Mouse (Mus musculus) hindbrain, embryonic 11.5 days (tissue): ENCODE measurements around the gene Tubb2a. TPM values are rescaled to one million over a fixed set of nuclear protein-coding genes. Genes with fewer than 3 reads are reported as not detected.
"Not testable (repeated sequence)": the region's sequence is repeated elsewhere in the genome, so short reads cannot be mapped to it uniquely, and the experiment has no call there.

Experiments
- ATAC-seq: fragments of 200-750 bp; cut with Nextera tagmentation; 2 replicates; pipeline ENCODE4 v1.8.0; 2017; ENCODE audit warnings: mild to moderate bottlenecking, moderate TSS enrichment, moderate library complexity; ENCODE audit not compliant: low FRiP score
- DNase-seq: peaks from one replicate; pipeline ENCODE4 v3.0.0-alpha.2; 2015; ENCODE audit warnings: low spot score
- H3K27ac ChIP-seq: fragments of 300-500 bp; sonication (generic); 2 replicates; pipeline ENCODE4 v1.5.1; 2014; ENCODE audit warnings: mild to moderate bottlenecking, low read depth, low read length
- H3K27me3 ChIP-seq: fragments of 300-500 bp; sonication (generic); 2 replicates; pipeline ENCODE4 v1.6.1; 2014; ENCODE audit warnings: mild to moderate bottlenecking, low read length, moderate library complexity, mixed read lengths; ENCODE audit not compliant: control insufficient read depth, insufficient read depth
- H3K36me3 ChIP-seq: fragments of 300-500 bp; sonication (generic); 2 replicates; pipeline ENCODE4 v1.6.1; 2014; ENCODE audit warnings: mild to moderate bottlenecking, low read length, moderate library complexity, mixed read lengths; ENCODE audit not compliant: control insufficient read depth, insufficient read depth
- H3K4me1 ChIP-seq: fragments of 300-500 bp; sonication (generic); replicated peaks from 2 replicates; pipeline ENCODE4 v1.6.1; 2014; ENCODE audit warnings: low read length, mixed read lengths; ENCODE audit not compliant: control insufficient read depth, insufficient read depth
- H3K4me2 ChIP-seq: fragments of 300-500 bp; sonication (generic); replicated peaks from 2 replicates; pipeline ENCODE4 v1.6.1; 2014; ENCODE audit warnings: mild to moderate bottlenecking, low read depth, low read length
- H3K4me3 ChIP-seq: fragments of 300-500 bp; sonication (generic); 2 replicates; pipeline ENCODE4 v1.5.1; 2014; ENCODE audit warnings: low read depth, low read length
- H3K9ac ChIP-seq: fragments of 300-500 bp; sonication (generic); 2 replicates; pipeline ENCODE4 v1.6.1; 2014; ENCODE audit warnings: low read depth, low read length
- H3K9me3 ChIP-seq: fragments of 300-500 bp; sonication (generic); 2 replicates; pipeline ENCODE4 v1.6.1; 2016; ENCODE audit warnings: low read length; ENCODE audit not compliant: control insufficient read depth
- WGBS: fragments of 180-500 bp; shearing (Covaris S2); extraction: QIAGEN DNeasy Blood & Tissue Kit; methylation state at CpG from one replicate; pipeline ENCODE4 v1.1.7; 2014; 5-methylcytosine and 5-hydroxymethylcytosine counted together
- polyA plus RNA-seq: library from polyadenylated mRNA; unstranded; fragments of >200 nt; fragmentation: Nextera tagmentation; extraction: Ambion mirVana; gene quantifications from 2 replicates; pipeline ENCODE4 v1.2.1, GENCODE M21; 2014

Tubb2a gene
- polyA plus RNA-seq, 1 experiment from 2014 or later = 422 TPM

DNA sequence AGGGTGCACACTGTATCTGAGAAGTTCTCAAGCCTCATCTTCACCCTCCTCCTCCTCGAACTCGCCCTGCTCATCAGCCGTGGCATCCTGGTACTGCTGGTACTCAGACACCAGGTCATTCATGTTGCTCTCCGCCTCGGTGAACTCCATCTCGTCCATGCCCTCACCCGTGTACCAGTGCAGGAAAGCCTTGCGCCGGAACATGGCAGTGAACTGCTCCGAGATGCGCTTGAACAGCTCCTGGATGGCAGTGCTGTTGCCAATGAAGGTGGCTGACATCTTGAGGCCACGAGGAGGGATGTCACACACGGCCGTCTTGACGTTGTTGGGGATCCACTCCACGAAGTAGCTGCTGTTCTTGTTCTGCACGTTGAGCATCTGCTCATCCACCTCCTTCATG is 3.4 kb downstream of the Tubb2a start:
- H3K4me3 ChIP-seq, H3K4me1 ChIP-seq, H3K27ac ChIP-seq, H3K9me3 ChIP-seq, ATAC-seq, H3K9ac ChIP-seq, DNase-seq, H3K4me2 ChIP-seq, H3K27me3 ChIP-seq, H3K36me3 ChIP-seq: not testable (repeated sequence)
- WGBS = 93% methylated on average over 9 of the region's 17 CpGs

DNA sequence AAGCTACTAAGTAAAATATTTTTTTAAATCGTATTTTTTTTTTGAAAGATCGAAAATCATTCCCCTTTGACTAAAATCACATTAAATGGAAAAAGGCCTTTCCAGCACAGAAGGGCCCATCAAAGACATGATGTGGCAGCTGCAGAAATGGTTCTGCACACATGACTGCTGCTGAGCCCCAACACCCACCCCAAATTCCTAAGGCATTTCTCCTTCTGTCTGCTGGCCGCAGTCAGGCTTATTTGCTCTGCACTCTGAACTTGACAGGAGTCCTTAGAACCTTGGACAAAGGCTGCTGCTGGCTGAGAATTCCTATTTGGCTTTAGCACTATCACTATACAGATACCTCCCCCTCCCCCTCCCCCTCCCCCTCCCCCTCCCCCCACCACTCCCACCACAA is 5.0 kb downstream of the Tubb2a start:
- Histone ChIP-seq H3K9me3 (no peaks in the 10 kb centered on the region), H3K9ac (no peak overlapping the region), H3K4me1 (no peaks in the 10 kb centered on the region), H3K27me3 (no peaks in the 10 kb centered on the region), H3K4me3 (no peak overlapping the region), H3K27ac (no peak overlapping the region), H3K36me3 (no peaks in the 10 kb centered on the region), H3K4me2 (no peak overlapping the region)
- no peak for ATAC-seq
- 64% methylated on average over 3 of the region's 3 CpGs for WGBS
- no peak for DNase-seq

DNA sequence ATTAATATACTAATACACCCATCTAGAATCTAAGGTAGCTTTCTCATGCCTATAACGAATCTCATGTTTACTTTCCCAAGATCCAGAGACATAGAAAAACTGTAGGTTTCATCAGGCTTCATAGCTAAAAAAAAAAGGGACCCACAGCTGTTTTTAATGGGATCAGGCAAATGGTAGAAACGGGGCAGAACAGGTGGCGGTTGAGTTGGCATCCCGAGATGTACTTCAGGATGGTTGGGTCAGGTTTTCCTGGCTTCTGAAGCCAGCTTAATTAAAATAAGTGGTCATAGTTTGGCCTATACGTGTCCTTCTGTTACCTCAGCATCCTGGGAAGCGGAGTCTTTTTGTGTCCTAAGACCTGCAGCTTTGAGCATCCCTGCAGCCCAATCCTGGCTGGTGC is 6.0 kb downstream of the Tubb2a start:
- WGBS = 91% methylated on average over 6 of the region's 6 CpGs
- H3K36me3 ChIP-seq = no peaks in the 10 kb centered on the region
- DNase-seq = no peak
- H3K4me2 ChIP-seq = no peak overlapping the region
- no peak overlapping the region for H3K27ac ChIP-seq
- H3K9ac ChIP-seq = no peak overlapping the region
- H3K4me3 ChIP-seq = no peak overlapping the region
- H3K4me1 ChIP-seq = no peaks in the 10 kb centered on the region
- no peaks in the 10 kb centered on the region for H3K27me3 ChIP-seq
- no peak for ATAC-seq
- H3K9me3 ChIP-seq = no peaks in the 10 kb centered on the region

DNA sequence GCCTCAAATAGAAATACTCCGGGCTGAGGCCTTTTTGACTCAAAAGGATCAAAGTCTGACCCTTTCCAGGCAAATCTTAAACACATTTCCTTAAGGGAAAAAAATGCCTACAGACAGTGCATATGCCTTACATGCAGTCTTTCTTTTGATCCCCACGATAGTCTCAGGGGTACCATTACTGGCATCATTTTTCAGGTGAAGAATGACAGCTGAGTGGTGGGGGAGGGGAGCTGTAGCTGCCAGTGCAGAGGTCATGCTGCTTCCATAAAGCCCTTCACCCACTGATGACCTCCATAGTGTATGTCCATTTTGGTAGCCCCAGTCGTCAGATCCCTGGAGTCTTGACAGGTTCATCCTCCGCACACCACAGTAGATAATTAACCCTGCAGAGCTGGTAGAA is 7.5 kb downstream of the Tubb2a start:
- Histone ChIP-seq H3K4me2 (no peak overlapping the region), H3K27ac (no peak overlapping the region), H3K9me3 (no peaks in the 10 kb centered on the region), H3K27me3 (no peaks in the 10 kb centered on the region), H3K4me3 (no peak overlapping the region), H3K9ac (no peak overlapping the region), H3K36me3 (no peaks in the 10 kb centered on the region), H3K4me1 (no peaks in the 10 kb centered on the region)
- ATAC-seq (no peak), DNase-seq (no peak)
- WGBS = 43% methylated on average over 4 of the region's 4 CpGs

DNA sequence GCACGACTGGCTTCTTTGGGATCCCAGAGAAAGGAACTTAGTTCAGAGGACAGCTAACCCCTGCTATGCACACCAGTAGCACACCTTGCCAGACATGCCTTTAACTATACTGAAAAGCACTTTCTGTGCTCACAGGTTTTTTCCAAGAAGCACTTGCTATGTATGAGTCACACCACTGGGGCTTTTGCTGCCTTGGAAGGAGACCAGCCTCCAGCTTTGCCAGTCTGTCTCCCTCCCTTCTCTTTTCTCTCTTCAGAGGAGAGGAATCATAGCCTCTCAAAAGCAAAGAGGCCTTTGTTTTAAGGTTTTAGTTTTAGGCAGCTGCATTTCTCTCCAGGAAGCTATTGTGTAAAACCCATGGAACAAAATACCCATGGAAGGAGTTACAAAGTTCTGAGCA is 11.5 kb downstream of the Tubb2a start:
- WGBS = 46% methylated on average over 1 of the region's 1 CpGs
- DNase-seq = no peak

DNA sequence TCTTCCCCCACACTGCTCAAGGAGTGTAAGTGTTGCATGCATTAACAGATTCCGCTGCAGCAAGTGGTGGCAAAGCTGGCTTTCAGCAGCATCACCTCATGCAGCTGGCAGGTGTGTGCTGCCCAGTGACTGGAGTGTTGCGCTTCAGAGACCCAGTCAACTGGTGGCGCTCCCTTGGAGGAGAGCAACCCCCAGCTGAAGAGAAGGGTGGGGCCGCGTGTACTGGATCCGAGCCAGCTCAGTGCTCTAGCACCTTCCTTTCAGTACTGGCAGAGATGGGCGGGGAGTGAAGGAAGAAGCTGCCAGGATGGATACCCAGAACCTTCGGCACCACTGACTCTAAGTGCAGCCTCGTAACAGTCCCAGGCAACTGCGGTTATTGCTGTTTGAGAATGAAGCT is 15.3 kb downstream of the Tubb2a start:
- no peak for ATAC-seq
- Histone ChIP-seq H3K27ac (no peak overlapping the region), H3K9me3 (no peaks in the 10 kb centered on the region), H3K36me3 (no peaks in the 10 kb centered on the region), H3K4me1 (no peaks in the 10 kb centered on the region), H3K4me2 (no peak overlapping the region), H3K4me3 (no peak overlapping the region), H3K27me3 (no peaks in the 10 kb centered on the region), H3K9ac (no peak overlapping the region)
- DNase-seq = no peak
- WGBS = 86% methylated on average over 10 of the region's 10 CpGs

More for the DNA sequence above, 11.5 kb downstream of the Tubb2a start:
- Histone ChIP-seq H3K27me3 (no peaks in the 10 kb centered on the region), H3K36me3 (no peaks in the 10 kb centered on the region), H3K9ac (no peak overlapping the region), H3K4me1 (no peaks in the 10 kb centered on the region), H3K27ac (no peak overlapping the region), H3K4me3 (no peak overlapping the region), H3K9me3 (no peaks in the 10 kb centered on the region), H3K4me2 (no peak overlapping the region)
- ATAC-seq = no peak

DNA sequence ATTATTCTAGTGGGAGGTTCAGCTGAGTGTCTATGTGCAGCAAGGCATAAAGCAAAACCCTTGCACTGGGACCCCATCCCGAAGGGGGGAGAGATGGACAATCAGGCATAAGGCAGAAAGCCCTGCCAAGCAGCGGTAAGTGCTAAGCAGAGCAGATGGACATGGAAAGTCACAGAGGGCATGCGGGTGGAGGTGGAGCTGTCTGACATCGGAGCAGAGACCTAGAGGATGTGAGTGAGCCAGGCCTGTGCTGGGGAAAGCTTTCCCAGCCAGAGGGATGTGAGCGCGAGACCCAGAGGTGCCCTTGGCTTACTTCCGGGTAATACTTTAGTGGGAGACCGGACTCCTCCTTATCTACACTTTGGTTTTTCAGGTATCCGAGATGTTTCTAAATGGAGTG is 17.7 kb downstream of the Tubb2a start:
- Histone ChIP-seq H3K4me1 (no peaks in the 10 kb centered on the region), H3K4me2 (no peak overlapping the region), H3K36me3 (no peaks in the 10 kb centered on the region), H3K27me3 (no peaks in the 10 kb centered on the region), H3K9ac (no peak overlapping the region), H3K27ac (no peak overlapping the region), H3K9me3 (no peaks in the 10 kb centered on the region), H3K4me3 (no peak overlapping the region)
- 91% methylated on average over 9 of the region's 9 CpGs for WGBS
- DNase-seq = no peak
- ATAC-seq = no peak

DNA sequence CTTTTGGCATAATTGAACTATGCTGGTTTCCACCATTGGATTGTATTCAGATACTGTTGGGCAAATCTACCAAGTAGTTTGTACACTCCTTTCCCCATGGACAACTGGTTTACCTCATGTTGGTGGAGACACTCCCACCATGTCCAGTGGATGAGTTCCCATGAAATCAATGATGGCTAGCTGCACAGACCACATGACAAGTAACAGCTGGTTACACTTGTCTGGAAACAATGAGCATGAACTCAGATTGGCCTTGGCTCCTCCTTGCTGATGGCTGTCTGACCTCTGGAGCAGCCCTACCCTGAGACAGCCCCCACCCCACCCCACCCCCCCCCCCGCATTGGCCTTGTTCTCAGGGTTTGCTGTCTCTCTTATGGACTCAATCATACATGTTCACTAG is 20.6 kb downstream of the Tubb2a start:
- Histone ChIP-seq H3K27me3 (no peaks in the 10 kb centered on the region), H3K4me3 (no peak overlapping the region), H3K9me3 (no peaks in the 10 kb centered on the region), H3K4me2 (no peak overlapping the region), H3K4me1 (no peaks in the 10 kb centered on the region), H3K27ac (no peak overlapping the region), H3K36me3 (no peaks in the 10 kb centered on the region), H3K9ac (no peak overlapping the region)
- WGBS = 80% methylated on average over 1 of the region's 1 CpGs
- no peak for DNase-seq
- ATAC-seq = no peak

DNA sequence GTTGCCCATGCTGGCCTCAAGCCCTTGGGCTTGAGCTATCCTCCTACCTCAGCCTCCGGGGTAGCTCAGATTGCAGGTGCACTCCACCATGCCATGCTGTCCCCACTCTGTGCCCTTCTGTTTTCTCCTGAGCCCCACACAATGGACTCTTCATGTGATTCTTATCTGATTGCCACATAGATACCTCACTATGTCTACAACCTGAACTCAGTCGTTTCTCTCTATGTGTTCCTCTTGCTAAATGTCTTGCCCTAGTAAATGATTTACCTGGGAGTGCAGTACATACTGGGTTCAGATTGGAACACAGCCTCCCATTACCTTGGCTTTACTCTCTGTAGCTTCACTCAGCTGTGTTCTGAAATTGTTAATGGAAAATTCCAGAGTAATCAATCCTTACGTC is 22.8 kb downstream of the Tubb2a start:
- no peak overlapping the region for H3K27ac ChIP-seq
- no peaks in the 10 kb centered on the region for H3K27me3 ChIP-seq
- no peak overlapping the region for H3K9ac ChIP-seq
- DNase-seq = no peak
- no peaks in the 10 kb centered on the region for H3K36me3 ChIP-seq
- WGBS = 86% methylated on average over 3 of the region's 3 CpGs
- no peak for ATAC-seq
- no peaks in the 10 kb centered on the region for H3K4me1 ChIP-seq
- no peak overlapping the region for H3K4me2 ChIP-seq
- H3K4me3 ChIP-seq = no peak overlapping the region
- H3K9me3 ChIP-seq = no peaks in the 10 kb centered on the region
